Mouse (Mus musculus): Measurements from ENCODE around the gene Acads. TPM values are rescaled to one million over a fixed set of nuclear protein-coding genes. Genes with fewer than 3 reads are reported as not detected.

Gene Acads
- polyA plus RNA-seq, 1 experiment from 2014 or later, result 27.7 TPM

GRCm38 (mm10) chr5:115145976-115146746, 27.0 kb upstream of the Acads start:
- no peaks in the 10 kb centered on the region for H3K4me1 ChIP-seq (ENCODE audit: control insufficient read depth, insufficient read depth, low read length)
- H3K4me2 ChIP-seq (ENCODE audit: low read depth), result no peak overlapping the region
- H3K4me3 ChIP-seq (ENCODE audit: low read depth, low read length), result no peak overlapping the region
- H3K27me3 ChIP-seq (ENCODE audit: control insufficient read depth, insufficient read depth, low read length), result no peaks in the 10 kb centered on the region
- WGBS, result 76% methylated on average over 6 of the region's 6 CpGs
- H3K36me3 ChIP-seq (ENCODE audit: control insufficient read depth, insufficient read depth, low read length), result peaks cover 24% of the 10 kb centered on the region
- H3K9ac ChIP-seq (ENCODE audit: low read length), result no peak overlapping the region
- DNase-seq (ENCODE audit: low spot score) (no peak), ATAC-seq (ENCODE audit: insufficient read depth, low FRiP score, low TSS enrichment) (no peak)
- no peaks in the 10 kb centered on the region; the same call in 1 of the 2 replicates for H3K9me3 ChIP-seq (ENCODE audit: control insufficient read depth, low read length)
- H3K27ac ChIP-seq (ENCODE audit: low read depth, low read length), result no peak overlapping the region

GRCm38 (mm10) chr5:115145253-115145968, 26.3 kb upstream of the Acads start:
- no peak for DNase-seq (ENCODE audit: low spot score)
- 78% methylated on average over 11 of the region's 11 CpGs for WGBS
- Histone ChIP-seq H3K4me2 (ENCODE audit: low read depth) (no peak overlapping the region), H3K4me3 (ENCODE audit: low read depth, low read length) (no peak overlapping the region), H3K36me3 (ENCODE audit: control insufficient read depth, insufficient read depth, low read length) (peaks cover 24% of the 10 kb centered on the region), H3K27ac (ENCODE audit: low read depth, low read length) (no peak overlapping the region), H3K9me3 (ENCODE audit: control insufficient read depth, low read length) (no peaks in the 10 kb centered on the region; the same call in 1 of the 2 replicates), H3K4me1 (ENCODE audit: control insufficient read depth, insufficient read depth, low read length) (no peaks in the 10 kb centered on the region), H3K9ac (ENCODE audit: low read length) (no peak overlapping the region), H3K27me3 (ENCODE audit: control insufficient read depth, insufficient read depth, low read length) (no peaks in the 10 kb centered on the region)
- ATAC-seq (ENCODE audit: insufficient read depth, low FRiP score, low TSS enrichment), result no peak

- peaks cover 15% of the 10 kb centered on the region for H3K36me3 ChIP-seq (ENCODE audit: control insufficient read depth, insufficient read depth, low read length)
- DNase-seq (ENCODE audit: low spot score), result no peak
- no peak for ATAC-seq (ENCODE audit: insufficient read depth, low FRiP score, low TSS enrichment)
Observed at GRCm38 (mm10) chr5:115144471-115144870, 25.3 kb upstream of the Acads start.

GRCm38 (mm10) chr5:115143552-115143951, 24.4 kb upstream of the Acads start:
- H3K36me3 ChIP-seq (ENCODE audit: control insufficient read depth, insufficient read depth, low read length), result peaks cover 11% of the 10 kb centered on the region
- H3K4me2 ChIP-seq (ENCODE audit: low read depth), result no peak overlapping the region
- no peak overlapping the region for H3K9ac ChIP-seq (ENCODE audit: low read length)
- H3K27me3 ChIP-seq (ENCODE audit: control insufficient read depth, insufficient read depth, low read length), result no peaks in the 10 kb centered on the region
- no peaks in the 10 kb centered on the region for H3K4me1 ChIP-seq (ENCODE audit: control insufficient read depth, insufficient read depth, low read length)
- 89% methylated on average over 10 of the region's 10 CpGs for WGBS
- H3K4me3 ChIP-seq (ENCODE audit: low read depth, low read length), result no peak overlapping the region
- no peak overlapping the region for H3K27ac ChIP-seq (ENCODE audit: low read depth, low read length)
- no peaks in the 10 kb centered on the region for H3K9me3 ChIP-seq (ENCODE audit: control insufficient read depth, low read length)
- ATAC-seq (ENCODE audit: insufficient read depth, low FRiP score, low TSS enrichment) (no peak), DNase-seq (ENCODE audit: low spot score) (no peak)

More at GRCm38 (mm10) chr5:115144471-115144870, 25.3 kb upstream of the Acads start:
- Histone ChIP-seq H3K4me1 (ENCODE audit: control insufficient read depth, insufficient read depth, low read length) (no peaks in the 10 kb centered on the region), H3K9ac (ENCODE audit: low read length) (no peak overlapping the region), H3K27me3 (ENCODE audit: control insufficient read depth, insufficient read depth, low read length) (no peaks in the 10 kb centered on the region), H3K27ac (ENCODE audit: low read depth, low read length) (no peak overlapping the region), H3K4me3 (ENCODE audit: low read depth, low read length) (no peak overlapping the region), H3K4me2 (ENCODE audit: low read depth) (no peak overlapping the region), H3K9me3 (ENCODE audit: control insufficient read depth, low read length) (no peaks in the 10 kb centered on the region; the same call in 1 of the 2 replicates)
- 76% methylated on average over 6 of the region's 6 CpGs for WGBS

- Histone ChIP-seq H3K4me2 (ENCODE audit: low read depth) (no peak overlapping the region), H3K27me3 (ENCODE audit: control insufficient read depth, insufficient read depth, low read length) (no peaks in the 10 kb centered on the region), H3K9ac (ENCODE audit: low read length) (no peak overlapping the region), H3K4me3 (ENCODE audit: low read depth, low read length) (no peak overlapping the region), H3K36me3 (ENCODE audit: control insufficient read depth, insufficient read depth, low read length) (peaks cover 3% of the 10 kb centered on the region), H3K4me1 (ENCODE audit: control insufficient read depth, insufficient read depth, low read length) (no peaks in the 10 kb centered on the region), H3K9me3 (ENCODE audit: control insufficient read depth, low read length) (no peaks in the 10 kb centered on the region), H3K27ac (ENCODE audit: low read depth, low read length) (no peak overlapping the region)
- 89% methylated on average over 9 of the region's 9 CpGs for WGBS
- DNase-seq (ENCODE audit: low spot score) (no peak), ATAC-seq (ENCODE audit: insufficient read depth, low FRiP score, low TSS enrichment) (no peak)
Observed at GRCm38 (mm10) chr5:115142166-115142697, 23.1 kb upstream of the Acads start.

- Histone ChIP-seq H3K27ac (ENCODE audit: low read depth, low read length) (no peak overlapping the region), H3K36me3 (ENCODE audit: control insufficient read depth, insufficient read depth, low read length) (no peaks in the 10 kb centered on the region), H3K4me3 (ENCODE audit: low read depth, low read length) (no peak overlapping the region), H3K4me2 (ENCODE audit: low read depth) (no peak overlapping the region), H3K9ac (ENCODE audit: low read length) (no peak overlapping the region), H3K27me3 (ENCODE audit: control insufficient read depth, insufficient read depth, low read length) (no peaks in the 10 kb centered on the region), H3K9me3 (ENCODE audit: control insufficient read depth, low read length) (no peaks in the 10 kb centered on the region), H3K4me1 (ENCODE audit: control insufficient read depth, insufficient read depth, low read length) (no peaks in the 10 kb centered on the region)
- ATAC-seq (ENCODE audit: insufficient read depth, low FRiP score, low TSS enrichment), result no peak
- WGBS, result 72% methylated on average over 3 of the region's 3 CpGs
- DNase-seq (ENCODE audit: low spot score), result no peak
Observed at GRCm38 (mm10) chr5:115140726-115141125, 21.6 kb upstream of the Acads start.

GRCm38 (mm10) chr5:115139124-115139523, 20.0 kb upstream of the Acads start:
- ATAC-seq (ENCODE audit: insufficient read depth, low FRiP score, low TSS enrichment) (no peak), DNase-seq (ENCODE audit: low spot score) (no peak)
- Histone ChIP-seq H3K27ac (ENCODE audit: low read depth, low read length) (no peak overlapping the region), H3K4me1 (ENCODE audit: control insufficient read depth, insufficient read depth, low read length) (no peaks in the 10 kb centered on the region; the same call in 1 of the 2 replicates), H3K4me3 (ENCODE audit: low read depth, low read length) (no peak overlapping the region), H3K36me3 (ENCODE audit: control insufficient read depth, insufficient read depth, low read length) (no peaks in the 10 kb centered on the region), H3K27me3 (ENCODE audit: control insufficient read depth, insufficient read depth, low read length) (no peaks in the 10 kb centered on the region), H3K9ac (ENCODE audit: low read length) (no peak overlapping the region), H3K4me2 (ENCODE audit: low read depth) (no peak overlapping the region), H3K9me3 (ENCODE audit: control insufficient read depth, low read length) (no peaks in the 10 kb centered on the region)
- WGBS, result 68% methylated on average over 4 of the region's 4 CpGs

GRCm38 (mm10) chr5:115134234-115135165, 15.4 kb upstream of the Acads start, which contains the start of gene Unc119b:
Gene Unc119b, minus strand, starts transcription at chr5:115134975.
- H3K9ac ChIP-seq (ENCODE audit: low read length), result peak within 1 kb of the TSS; percentile 90
- H3K4me1 ChIP-seq (ENCODE audit: control insufficient read depth, insufficient read depth, low read length), result peaks cover 9% of the 10 kb centered on the region
- DNase-seq (ENCODE audit: low spot score) (peak; percentile 92), ATAC-seq (ENCODE audit: insufficient read depth, low FRiP score, low TSS enrichment) (peak; percentile 89)
- H3K4me2 ChIP-seq (ENCODE audit: low read depth), result peak within 1 kb of the TSS; percentile 98
- WGBS, result under 1% methylated on average over 50 of the region's 81 CpGs
- no peaks in the 10 kb centered on the region for H3K9me3 ChIP-seq (ENCODE audit: control insufficient read depth, low read length)
- H3K4me3 ChIP-seq (ENCODE audit: low read depth, low read length), result peak within 1 kb of the TSS; percentile 98
- no peak within 1 kb of the TSS for H3K27ac ChIP-seq (ENCODE audit: low read depth, low read length)
- H3K27me3 ChIP-seq (ENCODE audit: control insufficient read depth, insufficient read depth, low read length), result no peaks in the 10 kb centered on the region
- peaks cover 2% of the 10 kb centered on the region; the same call in 1 of the 2 replicates for H3K36me3 ChIP-seq (ENCODE audit: control insufficient read depth, insufficient read depth, low read length)

All from neural tube, embryonic 11.5 days (tissue).